Mouse (Mus musculus) adrenal gland, postnatal 14 days (tissue): Measurements from ENCODE around the gene Spocd1. TPM values are rescaled to one million over a fixed set of nuclear protein-coding genes. Genes with fewer than 3 reads are reported as not detected.

ENCODE experiments used
- DNase-seq: peaks from one replicate; pipeline ENCODE4 v3.0.0; 2021; ENCODE audit warnings: mixed read lengths
- total RNA-seq: library from RNA; stranded (reverse); gene quantifications from 2 replicates; pipeline ENCODE4 v1.2.3, GENCODE M21; 2021

The Spocd1 gene
- total RNA-seq, 1 experiment from 2014 or later, result 0.30 TPM

DNA sequence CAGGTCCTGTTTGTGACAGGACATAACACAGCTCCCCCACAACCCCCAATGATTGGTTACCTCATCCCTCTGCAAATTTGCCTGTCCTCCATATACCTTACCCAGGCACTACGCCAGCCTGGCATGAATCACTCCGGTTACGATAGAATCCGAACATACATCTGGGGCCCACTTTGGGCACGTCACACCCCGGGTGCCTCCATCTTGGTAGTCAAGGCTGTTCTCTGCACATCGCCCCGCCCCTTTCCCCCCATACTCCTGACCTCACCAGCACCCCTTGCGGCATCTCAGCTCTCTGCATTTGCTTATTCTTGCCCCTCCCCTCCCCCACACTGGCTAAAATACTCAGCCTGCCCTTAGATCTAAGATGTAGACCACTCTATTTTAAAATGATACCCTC is 76.5 kb downstream of the Spocd1 start:
- peak; percentile 26 for DNase-seq

DNA sequence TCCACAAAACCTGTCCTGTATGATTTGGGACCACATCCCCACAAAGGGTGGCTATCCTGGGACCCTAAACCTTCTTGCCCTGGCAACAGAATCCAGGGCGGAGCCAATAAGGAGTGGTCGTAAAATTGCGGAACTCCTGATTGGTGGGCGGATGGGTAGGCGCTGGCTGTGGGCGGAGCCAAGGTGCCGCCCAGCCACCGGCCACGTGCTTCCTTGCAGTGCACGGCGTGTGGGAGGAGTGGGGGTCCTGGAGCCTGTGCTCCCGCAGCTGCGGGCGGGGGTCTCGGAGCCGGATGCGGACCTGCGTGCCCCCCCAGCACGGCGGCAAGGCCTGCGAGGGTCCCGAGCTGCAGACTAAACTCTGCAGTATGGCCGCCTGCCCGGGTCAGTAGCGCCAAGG is 77.5 kb downstream of the Spocd1 start:
- no peak for DNase-seq

Other genes with a start within 250 kb of the Spocd1 start
- 11.6 and 12.9 TPM in 2 replicates for gene Tmem39b, start 232.4 kb upstream of the Spocd1 start, total RNA-seq
- 69.2 and 78.4 TPM in 2 replicates for gene Khdrbs1, start 186.9 kb upstream of the Spocd1 start, total RNA-seq
- gene Ptp4a2, start 118.0 kb upstream of the Spocd1 start, total RNA-seq, result 313 and 326 TPM in 2 replicates
- gene Adgrb2, start 55.6 kb downstream of the Spocd1 start, total RNA-seq, result 16.0 and 17.3 TPM in 2 replicates
- 20.0 and 21.3 TPM in 2 replicates for gene Col16a1, start 118.6 kb downstream of the Spocd1 start, total RNA-seq
- gene Pef1, start 173.3 kb downstream of the Spocd1 start, total RNA-seq, result 55.1 and 56.9 TPM in 2 replicates
- gene Hcrtr1, start 210.1 kb downstream of the Spocd1 start, total RNA-seq, result 0.48 and 0.90 TPM in 2 replicates
- gene Tinagl1, start 245.9 kb downstream of the Spocd1 start, total RNA-seq, result 131 and 156 TPM in 2 replicates